Mouse (Mus musculus) gastrocnemius, adult 2 months (tissue): ENCODE data around the gene Phkb. TPM values are rescaled to one million over a fixed set of nuclear protein-coding genes. Genes with fewer than 3 reads are reported as not detected.
A peak's percentile ranks its signal among the peaks of the same experiment; 100 is the strongest.

Experiments used
- DNase-seq: peaks from one replicate; pipeline ENCODE4 v3.0.0; 2022
- H3K27ac ChIP-seq: fragments of 200-600 bp; 2 replicates; pipeline ENCODE4 v1.8.1; 2022; ENCODE audit warnings: mild to moderate bottlenecking
- H3K4me3 ChIP-seq: fragments of 200-600 bp; 2 replicates; pipeline ENCODE4 v1.8.1; 2022; ENCODE audit warnings: mild to moderate bottlenecking, moderate library complexity
- CTCF ChIP-seq: fragments of 200-600 bp; IDR thresholded peaks from 2 replicates; pipeline ENCODE4 v1.8.1; 2022; ENCODE audit warnings: antibody characterized with exemption, mild to moderate bottlenecking, moderate library complexity
- intact Hi-C: fragments of 180-260 bp; cut with DNase I; formaldehyde crosslinking; loops from one replicate; pipeline ENCODE4 v1.15.1; 2025
- total RNA-seq, 2 experiments: library from RNA; stranded (reverse); gene quantifications; 2 replicates each; pipeline ENCODE4 v1.2.3; 2021

The Phkb gene
- total RNA-seq, 2 experiments from 2014 or later, result 268 to 447 TPM

DNA sequence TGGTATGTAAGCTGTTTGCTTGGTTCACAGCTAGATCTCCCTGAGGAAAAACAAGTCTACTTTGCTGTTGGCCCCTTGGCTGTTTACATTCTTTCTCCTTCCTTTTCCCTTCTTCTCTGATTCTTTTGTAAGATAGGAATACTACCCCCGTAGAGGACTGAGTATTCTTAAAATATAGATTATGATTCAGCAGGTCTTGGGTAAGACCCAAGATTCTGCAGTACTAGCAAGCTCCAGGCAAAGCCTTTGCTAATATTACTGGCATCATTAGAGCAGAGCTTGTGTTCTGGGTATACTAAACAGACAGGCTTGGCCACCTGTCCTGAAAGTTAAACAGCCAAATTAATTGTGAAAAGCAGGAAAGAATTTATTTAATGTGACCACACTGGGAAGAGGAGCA lies 21.6 kb downstream of the Phkb start:
- DNase-seq, result no peak
- intact Hi-C loops, result no loop called here
- H3K27ac ChIP-seq, result peak overlapping the region; percentile 92
- no peak for TF ChIP-seq CTCF
- H3K4me3 ChIP-seq, result no peak overlapping the region

DNA sequence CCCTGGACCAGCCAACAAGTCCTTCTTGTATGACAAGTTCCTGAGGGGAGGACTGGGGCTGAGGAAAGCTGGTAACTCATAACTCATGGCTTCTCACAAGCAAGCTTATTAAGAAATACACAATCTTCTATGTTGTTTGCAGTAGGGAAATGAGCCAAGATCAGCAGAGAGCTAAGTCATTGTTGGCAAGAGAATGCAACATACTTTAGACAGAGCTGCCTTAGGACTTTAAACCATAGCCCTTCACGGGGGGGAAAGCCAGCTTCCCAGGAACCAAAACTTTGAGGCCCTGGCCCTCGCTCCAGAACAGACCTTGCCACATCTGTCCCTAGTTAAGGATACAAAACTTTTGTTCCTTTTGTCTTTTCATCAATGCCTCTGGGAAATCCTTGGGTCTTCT lies 30.9 kb downstream of the Phkb start:
- no peak for DNase-seq
- no peak for TF ChIP-seq CTCF
- Histone ChIP-seq H3K4me3 (no peak overlapping the region), H3K27ac (peak overlapping the region; percentile 54)
- intact Hi-C loops, result no loop called here

DNA sequence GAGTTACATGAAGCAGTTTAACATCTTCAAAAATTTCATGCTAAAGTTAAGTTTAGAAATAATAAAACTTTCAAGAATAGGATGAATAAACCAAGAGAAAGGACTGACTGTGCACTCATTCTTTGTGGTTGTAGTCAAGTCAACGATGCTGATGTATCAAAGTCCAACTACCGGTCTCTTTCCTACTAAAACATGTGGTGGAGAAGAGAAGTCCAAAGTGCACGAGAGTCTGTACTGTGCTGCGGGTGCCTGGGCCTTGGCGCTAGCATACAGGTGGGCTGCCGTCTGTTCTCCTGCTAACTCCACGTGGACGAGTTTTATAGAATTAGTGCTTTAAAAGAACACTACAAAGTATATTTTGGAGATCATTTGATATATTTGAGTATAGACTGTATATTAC lies 37.2 kb downstream of the Phkb start:
- no peak for TF ChIP-seq CTCF
- DNase-seq, result no peak
- H3K4me3 ChIP-seq, result no peak overlapping the region
- intact Hi-C loops, result no loop called here
- no peak overlapping the region for H3K27ac ChIP-seq

DNA sequence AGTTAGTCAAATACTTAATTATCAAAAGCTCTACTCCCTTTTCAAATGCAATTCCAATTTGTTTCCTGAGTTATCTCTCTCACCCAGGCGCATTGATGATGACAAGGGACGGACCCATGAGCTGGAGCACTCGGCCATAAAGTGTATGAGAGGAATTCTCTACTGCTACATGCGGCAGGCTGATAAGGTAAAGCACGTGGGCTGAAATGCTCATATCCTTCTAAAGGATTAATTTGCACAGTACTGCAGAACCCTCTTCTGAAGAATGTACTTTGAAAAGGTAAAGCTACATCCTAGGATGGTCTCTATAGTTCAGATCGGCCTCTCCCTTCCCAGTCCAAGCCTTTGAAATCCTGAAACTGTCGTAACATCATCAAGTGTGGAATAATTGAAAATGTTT lies 38.9 kb downstream of the Phkb start:
- intact Hi-C loops, result no loop called here
- no peak for TF ChIP-seq CTCF
- Histone ChIP-seq H3K27ac (no peak overlapping the region), H3K4me3 (no peak overlapping the region)
- DNase-seq, result no peak

DNA sequence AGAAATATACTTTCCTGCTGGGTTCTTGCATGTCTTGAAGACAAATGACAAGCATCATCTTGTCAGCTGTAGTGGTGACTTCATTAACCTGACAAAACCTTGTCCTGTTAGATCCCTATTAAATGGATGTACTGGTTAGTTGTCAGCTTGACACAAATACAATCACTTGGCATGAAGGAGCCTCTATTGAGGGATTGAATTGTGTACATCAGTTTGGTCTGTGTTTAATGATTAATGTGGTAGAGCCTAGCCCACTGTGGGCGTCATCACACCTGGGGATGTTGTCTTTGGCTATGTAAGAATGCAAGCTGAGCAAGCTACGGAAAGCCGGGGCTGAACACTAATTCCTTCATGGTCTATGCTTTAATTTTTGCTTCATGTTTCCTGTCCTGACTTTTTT lies 44.1 kb downstream of the Phkb start:
- no peak for DNase-seq
- Histone ChIP-seq H3K27ac (no peak overlapping the region), H3K4me3 (no peak overlapping the region)
- intact Hi-C loops, result no loop called here
- no peak for TF ChIP-seq CTCF

DNA sequence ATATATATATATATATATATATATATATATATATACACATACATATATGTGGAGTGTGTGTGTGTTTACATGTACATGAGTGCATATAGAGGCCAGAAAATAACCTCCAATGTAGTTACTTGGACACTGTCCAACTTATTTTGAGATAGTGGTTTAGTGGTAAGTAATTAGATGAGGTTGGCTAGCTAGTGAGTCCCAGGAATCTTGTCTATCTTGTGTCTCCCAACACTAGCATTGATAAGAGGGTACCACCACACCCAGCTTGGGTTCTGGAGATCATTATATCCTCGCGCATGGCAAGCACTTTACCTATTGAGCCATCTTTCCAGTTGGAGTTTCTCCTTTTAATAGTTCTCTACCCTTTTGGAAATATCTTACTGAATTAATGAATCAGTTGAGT lies 56.9 kb downstream of the Phkb start:
- DNase-seq, result no peak
- Histone ChIP-seq H3K4me3 (no peak overlapping the region), H3K27ac (no peak overlapping the region)
- TF ChIP-seq CTCF, result no peak
- intact Hi-C loops, result no loop called here

DNA sequence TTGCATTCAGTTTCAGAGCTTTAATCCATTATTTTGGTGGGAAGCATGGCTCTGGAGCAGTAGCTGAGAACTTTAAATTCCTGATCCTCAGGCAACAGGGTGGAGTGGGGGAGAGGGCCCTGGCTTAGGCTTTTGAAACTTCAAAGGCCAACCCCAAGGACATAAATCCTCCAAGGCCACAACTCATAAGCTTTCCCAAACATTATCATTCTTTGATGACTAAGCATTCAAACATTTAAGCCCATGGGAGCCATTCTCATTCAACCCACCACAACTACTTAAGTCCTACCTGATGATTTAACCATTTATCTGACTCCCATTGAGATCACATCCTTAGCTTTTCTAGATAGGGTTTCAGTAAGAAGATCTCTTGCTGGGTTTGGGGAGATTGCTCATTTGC lies 84.2 kb downstream of the Phkb start:
- Histone ChIP-seq H3K4me3 (no peak overlapping the region), H3K27ac (peak overlapping the region; percentile 55)
- intact Hi-C loops, result loop anchor here (5.0 kb wide), 1 partner anchor 337 kb away; no protein-coding TSS in a partner anchor
- no peak for DNase-seq
- TF ChIP-seq CTCF, result no peak

DNA sequence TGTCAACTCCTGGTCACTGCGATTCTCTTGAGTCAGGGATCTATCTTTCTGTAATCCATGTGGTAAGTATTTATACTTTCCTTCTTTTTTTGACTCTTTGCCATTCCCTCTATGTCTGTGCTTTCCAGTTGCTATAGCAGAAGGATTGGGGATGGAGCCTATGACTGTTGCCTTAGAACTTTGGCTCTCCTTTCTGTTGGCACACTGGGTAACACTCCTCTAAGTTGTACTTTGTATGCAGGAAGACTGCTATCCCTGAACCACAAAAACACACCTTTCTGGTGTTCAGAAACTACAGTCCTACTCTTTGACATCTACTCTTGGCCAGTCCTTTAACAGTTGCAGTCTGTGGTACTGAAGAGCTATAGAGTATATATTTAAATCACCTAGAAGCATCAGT lies 84.8 kb downstream of the Phkb start:
- no peak for DNase-seq
- H3K27ac ChIP-seq, result peak overlapping the region; percentile 55
- no peak overlapping the region for H3K4me3 ChIP-seq
- no peak for TF ChIP-seq CTCF
- intact Hi-C loops, result loop anchor here (5.0 kb wide), 1 partner anchor 337 kb away; no protein-coding TSS in a partner anchor

DNA sequence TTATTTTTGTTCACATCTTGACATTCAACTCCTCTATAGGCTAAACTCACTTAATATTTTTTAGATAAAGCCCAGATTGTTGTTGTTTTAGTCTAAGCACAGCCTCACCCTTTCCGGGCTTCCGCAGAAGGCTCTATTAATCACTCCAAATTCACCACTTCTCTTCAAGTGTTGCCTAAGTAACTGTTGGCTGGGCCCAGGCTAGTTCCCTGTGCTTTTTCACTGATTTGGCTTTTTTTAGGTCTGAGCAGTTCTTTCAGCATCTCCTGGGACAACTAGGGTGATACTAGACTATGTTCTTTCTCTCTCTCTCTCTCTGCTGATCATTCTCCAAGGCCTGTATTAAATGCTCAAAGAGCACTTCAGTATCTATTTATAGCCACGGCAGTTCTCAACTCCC lies 85.3 kb downstream of the Phkb start:
- intact Hi-C loops, result loop anchor here (5.0 kb wide), 1 partner anchor 336 kb away; no protein-coding TSS in a partner anchor
- DNase-seq, result peak; percentile 32
- TF ChIP-seq CTCF, result no peak
- peak overlapping the region; percentile 55 for H3K27ac ChIP-seq
- no peak overlapping the region for H3K4me3 ChIP-seq

DNA sequence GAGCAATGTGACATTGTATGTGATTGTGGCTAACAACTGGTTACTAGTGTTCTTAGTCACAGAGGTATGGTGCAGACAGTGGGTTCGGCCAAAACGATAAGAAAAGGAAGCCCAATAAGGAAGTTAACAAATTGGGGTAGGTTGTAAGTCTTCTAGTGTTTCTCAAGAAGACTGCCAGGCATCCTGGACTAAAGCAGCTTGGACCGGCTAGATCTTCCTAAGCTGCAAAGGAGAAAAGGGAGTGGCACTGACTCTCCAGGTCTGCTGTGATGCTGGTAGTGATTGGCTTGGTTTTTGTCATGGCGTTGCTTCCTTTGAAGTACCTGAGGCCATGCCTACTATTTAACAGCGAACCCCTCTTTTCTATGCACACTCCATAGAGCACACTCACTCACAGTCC lies 95.4 kb downstream of the Phkb start:
- Histone ChIP-seq H3K4me3 (no peak overlapping the region), H3K27ac (no peak overlapping the region)
- no peak for DNase-seq
- intact Hi-C loops, result loop anchor here (5.0 kb wide), 1 partner anchor 89 kb away; no protein-coding TSS in a partner anchor
- no peak for TF ChIP-seq CTCF

DNA sequence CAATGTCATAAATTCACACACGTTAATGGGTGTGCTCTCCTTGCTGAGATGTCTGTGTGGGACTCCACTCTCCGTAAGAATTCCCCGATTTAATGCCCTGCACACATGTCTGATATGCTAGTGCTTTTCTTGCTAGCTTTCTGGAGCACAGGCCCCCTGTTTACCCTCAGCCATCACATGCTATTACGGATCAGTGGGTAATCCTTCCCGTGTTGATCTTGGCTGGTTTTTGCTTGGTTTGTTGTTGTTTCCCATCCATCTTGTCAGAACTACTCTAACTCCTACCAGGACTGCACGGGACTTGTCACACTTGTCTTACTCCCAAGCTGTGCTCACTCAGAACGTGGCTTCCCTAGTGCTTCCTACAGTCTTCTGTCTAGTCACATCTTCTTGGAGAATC lies 96.6 kb downstream of the Phkb start:
- intact Hi-C loops, result loop anchor here (5.0 kb wide), 1 partner anchor 90 kb away; no protein-coding TSS in a partner anchor
- Histone ChIP-seq H3K4me3 (no peak overlapping the region), H3K27ac (no peak overlapping the region)
- no peak for DNase-seq
- TF ChIP-seq CTCF, result no peak

DNA sequence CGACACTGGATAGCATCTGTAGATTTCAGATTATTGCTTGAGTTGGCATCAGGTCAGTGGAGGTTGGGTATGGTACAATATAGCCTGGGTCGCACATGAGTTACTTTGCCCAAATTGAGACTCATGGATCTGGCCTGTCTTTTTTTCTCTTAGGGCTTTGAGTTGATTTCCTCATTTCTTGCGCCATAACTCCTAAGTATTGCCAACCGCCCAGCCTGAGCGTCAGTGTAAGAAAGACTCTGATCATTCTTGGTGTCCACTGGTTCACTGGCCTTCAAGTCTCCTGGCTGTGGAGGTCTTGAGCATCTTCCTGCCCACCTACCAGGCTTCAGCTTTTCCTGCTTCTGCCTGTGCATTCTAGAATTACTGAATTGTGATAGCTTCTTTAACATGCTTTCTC lies 104.1 kb downstream of the Phkb start:
- TF ChIP-seq CTCF, result no peak
- intact Hi-C loops, result no loop called here
- Histone ChIP-seq H3K4me3 (no peak overlapping the region), H3K27ac (no peak overlapping the region)
- no peak for DNase-seq

DNA sequence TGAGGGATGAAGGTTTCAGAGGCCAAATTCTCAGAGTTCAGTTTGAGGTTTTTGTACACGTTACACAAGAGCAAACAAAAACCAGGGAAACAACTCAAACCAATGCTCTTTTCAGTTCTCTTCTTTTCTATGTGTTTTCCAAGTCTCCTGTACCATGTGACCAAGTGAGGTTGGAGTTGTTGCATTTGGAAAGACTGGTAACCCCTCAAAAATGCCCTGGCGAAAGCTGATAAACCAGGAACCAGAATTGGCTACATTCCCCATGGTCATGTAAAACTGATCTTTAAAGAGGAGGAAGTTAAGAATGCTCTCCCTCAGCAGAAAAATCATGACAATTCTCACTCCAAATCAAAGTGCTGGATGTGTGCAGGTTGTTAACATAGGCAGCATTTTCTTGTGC lies 117.6 kb downstream of the Phkb start:
- TF ChIP-seq CTCF, result no peak
- DNase-seq, result no peak
- H3K27ac ChIP-seq, result no peak overlapping the region
- H3K4me3 ChIP-seq, result no peak overlapping the region
- intact Hi-C loops, result no loop called here

DNA sequence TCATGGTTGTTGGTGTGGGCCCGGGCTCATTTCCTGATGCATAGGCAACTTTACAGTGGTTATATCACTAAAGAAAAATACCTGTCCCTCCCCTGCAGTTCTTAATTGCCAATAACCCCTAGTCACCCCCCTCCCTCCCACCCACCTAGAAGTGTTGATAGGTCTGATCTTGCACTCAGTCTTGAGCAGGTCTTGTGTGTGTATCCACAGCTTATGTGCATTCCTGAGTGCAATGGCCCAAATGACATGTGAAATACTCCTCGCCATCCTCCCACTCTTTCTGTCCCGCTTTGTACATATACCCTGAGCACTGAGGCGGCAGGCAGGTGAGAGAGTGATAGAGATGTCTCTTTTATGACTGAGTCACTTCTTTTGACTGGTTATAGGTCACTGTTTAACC lies 119.1 kb downstream of the Phkb start:
- no peak for TF ChIP-seq CTCF
- Histone ChIP-seq H3K27ac (no peak overlapping the region), H3K4me3 (no peak overlapping the region)
- intact Hi-C loops, result no loop called here
- no peak for DNase-seq

DNA sequence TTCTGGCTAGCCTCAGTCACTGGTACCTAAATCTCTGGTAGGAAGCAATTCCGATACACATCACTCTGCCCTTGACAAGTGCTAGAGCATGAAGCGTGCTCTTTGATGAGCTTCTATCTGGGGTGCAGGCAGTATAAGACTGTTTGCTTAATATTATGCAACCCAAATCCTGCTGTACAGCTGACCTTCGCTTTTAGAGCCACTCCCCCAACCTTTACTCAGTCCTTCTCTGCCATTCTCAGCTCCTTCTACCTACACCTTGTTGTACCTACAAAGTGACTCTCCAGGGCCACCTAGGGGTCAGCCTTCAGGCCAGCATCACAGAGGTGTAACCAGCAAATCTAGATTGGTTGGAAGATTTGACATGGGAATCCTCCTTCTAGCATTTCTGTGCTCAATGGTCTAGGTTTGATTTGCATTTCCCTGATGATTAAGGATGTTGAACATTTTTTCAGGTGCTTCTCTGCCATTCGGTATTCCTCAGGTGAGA lies 136.9 kb downstream of the Phkb start:
- Histone ChIP-seq H3K4me3 (no peak overlapping the region), H3K27ac (no peak overlapping the region)
- no peak for DNase-seq
- no peak for TF ChIP-seq CTCF
- intact Hi-C loops, result no loop called here
